Mouse (Mus musculus) stomach, embryonic 15.5 days (tissue): ENCODE measurements around the gene Trex1. TPM values are rescaled to one million over a fixed set of nuclear protein-coding genes. Genes with fewer than 3 reads are reported as not detected.

ENCODE experiments used
- ATAC-seq: fragments of 200-750 bp; cut with Nextera tagmentation; 2 replicates; pipeline ENCODE4 v1.8.0; 2017; ENCODE audit warnings: low read depth, moderate number of reproducible peaks, moderate TSS enrichment; ENCODE audit not compliant: insufficient read depth, low FRiP score
- H3K27ac ChIP-seq: fragments of 300-500 bp; sonication (generic); 2 replicates; pipeline ENCODE4 v1.5.1; 2015; ENCODE audit warnings: mild to moderate bottlenecking, inconsistent platforms
- H3K27me3 ChIP-seq: fragments of 300-500 bp; sonication (generic); replicated peaks from 2 replicates; pipeline ENCODE4 v1.6.1; 2015; ENCODE audit warnings: inconsistent platforms
- H3K36me3 ChIP-seq: fragments of 300-500 bp; sonication (generic); 2 replicates; pipeline ENCODE4 v1.6.1; 2015; ENCODE audit warnings: inconsistent platforms
- H3K4me1 ChIP-seq: fragments of 300-500 bp; sonication (generic); 2 replicates; pipeline ENCODE4 v1.6.1; 2015; ENCODE audit warnings: inconsistent platforms
- H3K4me2 ChIP-seq: fragments of 300-500 bp; sonication (generic); 2 replicates; pipeline ENCODE4 v1.6.1; 2015; ENCODE audit warnings: mild to moderate bottlenecking, inconsistent platforms
- H3K4me3 ChIP-seq: fragments of 300-500 bp; sonication (generic); replicated peaks from 2 replicates; pipeline ENCODE4 v1.5.1; 2015; ENCODE audit warnings: inconsistent platforms
- H3K9ac ChIP-seq: fragments of 300-500 bp; sonication (generic); 2 replicates; pipeline ENCODE4 v1.6.1; 2015; ENCODE audit warnings: inconsistent platforms
- H3K9me3 ChIP-seq: fragments of 300-500 bp; sonication (generic); 2 replicates; pipeline ENCODE4 v1.6.1; 2016; ENCODE audit warnings: inconsistent platforms
- WGBS: fragments of 180-500 bp; shearing (Covaris S2); methylation state at CpG from one replicate; pipeline ENCODE4 v1.1.7; 2015; 5-methylcytosine and 5-hydroxymethylcytosine counted together
- polyA plus RNA-seq: library from polyadenylated mRNA; unstranded; fragments of >200 nt; fragmentation: Nextera tagmentation; extraction: Ambion mirVana; gene quantifications from 2 replicates; pipeline ENCODE4 v1.2.1, GENCODE M21; 2015

Gene Trex1
- polyA plus RNA-seq, 1 experiment from 2014 or later = 14.4 TPM

DNA sequence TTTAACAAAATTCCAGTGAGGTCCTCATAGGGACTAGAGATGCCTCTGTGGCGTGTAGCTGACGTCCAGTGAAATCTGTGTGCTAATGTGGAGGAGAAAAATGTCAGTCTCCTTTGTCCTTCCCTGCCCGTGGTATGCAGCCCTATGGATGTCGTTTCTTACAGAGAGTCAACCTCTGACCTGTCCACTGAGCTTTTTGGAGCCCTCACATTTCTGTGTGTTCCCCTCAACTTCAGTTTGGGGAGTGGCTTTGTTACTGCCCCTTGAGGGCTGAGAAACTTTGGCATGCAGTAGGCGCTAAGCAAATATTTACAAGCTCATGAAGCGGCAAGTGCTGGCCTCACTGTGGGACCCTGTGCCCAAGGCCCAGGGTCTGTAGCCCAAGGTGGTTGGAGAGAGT lies 37.8 kb upstream of the Trex1 start:
- Histone ChIP-seq H3K27me3 (no peaks in the 10 kb centered on the region), H3K9ac (no peak overlapping the region), H3K4me3 (peak overlapping the region; percentile 80), H3K9me3 (no peaks in the 10 kb centered on the region), H3K4me1 (peaks cover 60% of the 10 kb centered on the region), H3K36me3 (0 out of 2 replicates have a peak, but pooled peaks cover 3% of the 10 kb centered on the region), H3K4me2 (peak overlapping the region; percentile 85), H3K27ac (peak overlapping the region; percentile 99)
- ATAC-seq = no peak
- WGBS = 20% methylated on average over 6 of the region's 6 CpGs

DNA sequence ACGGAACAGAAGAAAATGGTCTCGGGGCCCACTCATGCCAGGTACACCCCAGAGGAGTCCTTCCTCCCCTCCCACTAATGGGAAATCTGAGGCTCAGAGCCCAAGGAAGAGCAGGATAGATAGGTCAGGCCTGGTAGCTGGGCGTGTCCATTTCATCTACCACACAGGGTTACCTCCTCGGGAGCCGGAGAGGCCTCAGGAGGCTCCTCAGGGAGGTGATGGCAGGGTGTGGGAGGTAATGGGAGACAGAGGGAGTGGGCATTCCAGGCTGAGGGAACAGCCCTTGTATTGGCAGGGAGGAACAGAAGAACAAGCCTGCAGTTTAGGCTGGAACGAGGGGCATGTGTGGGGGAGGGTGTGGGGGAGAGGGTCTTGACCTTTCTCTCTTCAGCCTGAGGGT lies 37.3 kb upstream of the Trex1 start:
- 0 out of 2 replicates have a peak, but pooled peaks cover 3% of the 10 kb centered on the region for H3K36me3 ChIP-seq
- peak overlapping the region; percentile 85 for H3K4me2 ChIP-seq
- H3K4me1 ChIP-seq = peaks cover 60% of the 10 kb centered on the region
- peak overlapping the region; percentile 80 for H3K4me3 ChIP-seq
- peak overlapping the region; percentile 74; the same call in 1 of the 2 replicates for H3K9ac ChIP-seq
- H3K27me3 ChIP-seq = no peaks in the 10 kb centered on the region
- H3K9me3 ChIP-seq = no peaks in the 10 kb centered on the region
- 27% methylated on average over 6 of the region's 6 CpGs for WGBS
- ATAC-seq = no peak
- peak overlapping the region; percentile 99 for H3K27ac ChIP-seq

DNA sequence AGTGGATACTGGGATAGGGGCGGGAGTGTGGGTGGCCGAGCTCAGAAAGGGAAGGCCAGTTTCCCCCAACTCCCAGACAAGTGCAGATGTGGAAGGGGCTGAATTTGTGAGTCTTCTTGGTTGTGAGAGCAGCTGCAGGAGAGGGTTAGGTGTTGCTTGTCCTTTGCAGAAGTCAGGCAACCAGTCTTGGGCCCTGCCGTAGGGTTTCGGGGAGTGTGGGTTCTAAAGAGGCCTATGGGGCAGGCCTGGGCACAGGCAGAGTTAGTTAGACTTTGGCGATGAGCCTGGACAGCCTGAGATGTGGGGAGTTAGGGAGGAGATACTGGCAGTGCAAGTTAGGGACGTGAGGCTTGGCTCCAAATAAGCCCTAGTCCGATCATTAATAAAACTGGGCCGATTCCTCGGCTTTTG lies 36.7 kb upstream of the Trex1 start:
- WGBS = 18% methylated on average over 9 of the region's 9 CpGs
- Histone ChIP-seq H3K27ac (peak overlapping the region; percentile 99), H3K4me3 (peak overlapping the region; percentile 80), H3K27me3 (no peaks in the 10 kb centered on the region), H3K36me3 (0 out of 2 replicates have a peak, but pooled peaks cover 3% of the 10 kb centered on the region), H3K9me3 (no peaks in the 10 kb centered on the region), H3K4me2 (peak overlapping the region; percentile 85), H3K9ac (peak overlapping the region; percentile 74), H3K4me1 (peaks cover 60% of the 10 kb centered on the region)
- no peak for ATAC-seq

DNA sequence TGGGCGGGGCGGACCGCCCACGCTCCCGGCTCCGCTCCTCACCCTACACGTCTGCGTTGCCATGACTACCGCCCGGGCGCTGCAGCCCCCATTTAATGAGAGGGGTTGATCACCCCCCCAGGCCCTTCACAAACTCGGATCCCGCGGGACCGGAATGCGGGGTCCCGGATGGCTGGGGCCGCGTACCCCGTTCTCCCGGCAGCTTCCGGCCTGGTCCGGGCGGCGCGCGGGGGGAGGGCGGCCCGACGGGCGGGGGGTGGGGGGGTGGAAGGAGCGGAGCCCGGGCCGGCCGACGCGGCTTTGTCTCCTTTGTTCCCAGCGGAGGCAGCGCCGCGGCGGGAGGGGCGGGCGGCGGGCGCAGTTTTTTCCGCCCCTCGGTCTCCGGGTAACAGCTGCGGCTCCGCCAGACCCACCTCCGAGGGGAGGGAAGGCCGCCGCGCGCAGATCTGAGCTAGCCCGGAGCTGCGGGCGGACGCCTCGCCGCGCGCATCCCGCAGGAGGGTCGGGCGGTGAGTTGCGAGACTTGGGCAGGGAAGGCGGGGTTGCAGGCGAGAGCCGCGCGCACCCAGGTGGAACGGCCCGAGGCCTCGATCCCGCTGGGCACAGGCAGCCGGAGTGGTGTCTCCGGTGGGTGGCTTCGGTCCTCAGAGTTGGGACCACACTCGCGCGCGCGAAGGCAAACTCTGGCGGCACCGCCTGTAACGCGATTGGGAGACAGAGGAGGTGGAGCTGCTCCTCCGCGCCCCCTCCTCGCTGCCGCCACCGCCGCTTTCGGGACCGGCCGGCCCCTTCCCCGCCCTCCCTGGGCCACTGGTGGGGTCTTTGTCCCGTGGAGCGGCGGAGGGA lies 35.8 kb upstream of the Trex1 start, which contains the start of gene Plxnb1:
Gene Plxnb1 (plus strand): TSS at position 253 of the 846 bp plus-strand sequence.
- H3K27ac ChIP-seq = peak within 1 kb of the TSS; percentile 99
- H3K9me3 ChIP-seq = no peaks in the 10 kb centered on the region
- peak; percentile 38 for ATAC-seq
- peaks cover 60% of the 10 kb centered on the region for H3K4me1 ChIP-seq
- WGBS = under 1% methylated on average over 97 of the region's 102 CpGs
- no peaks in the 10 kb centered on the region for H3K27me3 ChIP-seq
- H3K36me3 ChIP-seq = 0 out of 2 replicates have a peak, but pooled peaks cover 3% of the 10 kb centered on the region
- H3K9ac ChIP-seq = peak within 1 kb of the TSS; percentile 74
- peak within 1 kb of the TSS; percentile 80 for H3K4me3 ChIP-seq
- H3K4me2 ChIP-seq = peak within 1 kb of the TSS; percentile 85

DNA sequence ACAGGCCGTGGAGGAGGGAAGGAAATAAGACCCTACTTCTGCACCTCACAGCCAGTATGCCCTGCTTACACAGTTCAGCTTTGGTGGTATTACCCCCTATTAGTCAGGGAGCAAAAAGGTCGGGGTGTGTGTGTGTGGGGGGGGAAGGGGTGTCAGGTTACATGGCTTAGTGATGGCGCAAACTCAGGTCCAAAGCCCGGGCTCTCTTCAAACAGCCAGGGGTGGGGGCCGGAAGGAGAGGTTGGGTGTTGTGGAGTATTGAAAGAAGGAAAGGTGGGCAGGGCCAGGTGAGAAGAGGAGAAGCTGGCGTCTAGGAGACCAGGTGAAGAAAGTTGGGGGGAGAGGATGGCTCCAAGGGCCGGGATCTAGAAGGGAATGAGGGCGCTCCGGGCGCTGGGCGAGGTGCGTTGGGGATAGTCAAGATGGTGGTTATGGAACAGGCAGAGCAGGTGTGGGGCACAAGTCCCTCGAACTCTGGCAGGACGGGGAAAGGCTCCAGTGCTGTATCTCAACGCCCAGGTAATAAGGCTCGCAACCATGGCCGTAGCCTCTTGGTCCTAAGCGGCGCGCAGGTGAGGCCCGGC lies 35.1 kb upstream of the Trex1 start:
- Histone ChIP-seq H3K9me3 (no peaks in the 10 kb centered on the region), H3K4me2 (peak overlapping the region; percentile 85), H3K27ac (peak overlapping the region; percentile 99), H3K4me3 (peak overlapping the region; percentile 80), H3K36me3 (no peaks in the 10 kb centered on the region), H3K9ac (peak overlapping the region; percentile 74), H3K27me3 (no peaks in the 10 kb centered on the region), H3K4me1 (peaks cover 54% of the 10 kb centered on the region)
- 2% methylated on average over 21 of the region's 21 CpGs for WGBS
- peak; percentile 54 for ATAC-seq

DNA sequence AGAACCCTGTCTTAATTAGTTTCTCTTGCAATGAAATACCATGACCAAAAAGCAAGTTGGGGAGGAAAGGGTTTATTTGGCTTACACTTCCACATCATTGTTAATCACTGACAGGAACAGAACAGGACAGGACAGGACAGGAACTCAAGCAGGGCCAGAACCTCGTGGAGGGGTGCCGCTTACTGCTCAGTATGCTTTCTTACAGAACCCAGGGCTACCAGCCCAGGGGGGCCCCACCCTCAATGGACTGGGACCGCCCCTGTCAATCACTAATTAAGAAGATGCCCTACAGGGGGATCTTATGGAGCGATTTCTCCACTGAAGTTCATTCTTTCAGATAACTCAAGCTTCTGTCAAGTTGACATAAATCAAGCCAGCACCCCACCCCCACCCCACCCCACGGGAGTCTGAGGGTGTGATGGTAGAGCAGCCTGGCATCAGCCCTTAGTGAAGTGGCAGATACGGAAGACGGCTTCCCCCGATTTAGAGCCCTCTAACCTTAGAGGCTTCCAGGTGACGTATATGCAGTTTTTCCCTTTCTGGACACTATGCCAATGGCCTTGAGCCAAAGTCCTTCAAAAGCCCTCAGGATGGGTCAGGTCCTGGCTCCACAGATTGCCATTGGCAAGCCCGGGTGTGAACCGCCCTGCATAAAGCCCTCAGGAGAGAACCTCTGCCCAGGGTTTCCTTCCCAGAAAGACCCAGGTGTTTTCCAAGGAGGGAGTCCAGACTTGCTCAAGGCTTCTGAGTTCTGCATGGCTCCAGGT lies 34.4 kb upstream of the Trex1 start:
- H3K4me1 ChIP-seq = peaks cover 48% of the 10 kb centered on the region
- no peaks in the 10 kb centered on the region for H3K27me3 ChIP-seq
- WGBS = 19% methylated on average over 11 of the region's 11 CpGs
- peak overlapping the region; percentile 85 for H3K4me2 ChIP-seq
- no peak; the same call in 1 of the 2 replicates for ATAC-seq
- no peak overlapping the region for H3K9ac ChIP-seq
- H3K36me3 ChIP-seq = no peaks in the 10 kb centered on the region
- H3K27ac ChIP-seq = peak overlapping the region; percentile 99
- H3K9me3 ChIP-seq = no peaks in the 10 kb centered on the region
- peak overlapping the region; percentile 80 for H3K4me3 ChIP-seq

DNA sequence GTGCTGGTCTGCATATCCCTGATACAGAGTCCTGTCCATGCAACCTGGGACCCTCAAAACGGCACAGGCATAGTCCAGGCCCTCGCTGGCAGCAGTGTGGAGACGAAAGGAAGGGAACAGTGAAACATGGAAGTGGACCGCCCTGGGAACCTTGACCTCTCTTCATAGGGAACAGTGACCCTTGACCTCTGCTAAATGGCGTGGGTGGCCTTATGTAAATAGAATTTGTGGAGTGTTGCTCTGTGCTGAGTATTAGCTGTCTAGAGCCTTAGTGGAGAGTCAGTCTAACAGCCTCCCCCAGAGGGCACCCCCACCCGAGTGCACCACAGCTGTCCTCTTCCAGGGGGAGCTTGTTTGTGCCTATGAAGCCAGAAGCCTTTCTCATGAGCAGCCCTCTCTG lies 33.3 kb upstream of the Trex1 start:
- no peaks in the 10 kb centered on the region for H3K27me3 ChIP-seq
- no peak overlapping the region for H3K9ac ChIP-seq
- no peak overlapping the region for H3K4me2 ChIP-seq
- WGBS = 48% methylated on average over 6 of the region's 6 CpGs
- H3K27ac ChIP-seq = peak overlapping the region; percentile 59; the same call in 1 of the 2 replicates
- H3K9me3 ChIP-seq = no peaks in the 10 kb centered on the region
- H3K4me1 ChIP-seq = peaks cover 40% of the 10 kb centered on the region
- no peak for ATAC-seq
- H3K4me3 ChIP-seq = no peak overlapping the region
- no peaks in the 10 kb centered on the region for H3K36me3 ChIP-seq

DNA sequence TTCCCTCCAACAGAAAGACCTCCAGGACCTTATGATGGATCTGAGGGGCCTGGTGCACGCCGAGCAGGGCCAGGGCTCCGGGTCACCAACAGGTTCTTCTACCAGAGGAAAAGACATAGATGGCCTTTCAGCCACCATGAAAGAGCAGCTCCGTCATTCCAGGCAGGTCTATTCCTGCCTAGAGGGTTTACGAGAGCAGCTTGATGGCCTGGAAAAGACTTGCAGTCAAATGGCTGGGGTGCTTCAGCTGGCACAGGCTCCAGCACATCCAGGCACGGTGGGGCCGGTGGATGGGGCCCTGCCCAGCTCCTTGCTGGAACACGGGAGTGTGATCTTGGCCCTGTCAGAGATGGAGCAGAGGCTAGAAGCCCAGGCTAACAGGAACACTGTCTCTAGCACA lies 32.3 kb upstream of the Trex1 start:
- no peak for ATAC-seq
- Histone ChIP-seq H3K4me1 (peaks cover 34% of the 10 kb centered on the region), H3K4me3 (no peak overlapping the region), H3K36me3 (no peaks in the 10 kb centered on the region), H3K9me3 (no peaks in the 10 kb centered on the region), H3K4me2 (no peak overlapping the region), H3K27me3 (no peaks in the 10 kb centered on the region), H3K27ac (peak overlapping the region; percentile 65), H3K9ac (no peak overlapping the region)
- WGBS = 82% methylated on average over 8 of the region's 8 CpGs

DNA sequence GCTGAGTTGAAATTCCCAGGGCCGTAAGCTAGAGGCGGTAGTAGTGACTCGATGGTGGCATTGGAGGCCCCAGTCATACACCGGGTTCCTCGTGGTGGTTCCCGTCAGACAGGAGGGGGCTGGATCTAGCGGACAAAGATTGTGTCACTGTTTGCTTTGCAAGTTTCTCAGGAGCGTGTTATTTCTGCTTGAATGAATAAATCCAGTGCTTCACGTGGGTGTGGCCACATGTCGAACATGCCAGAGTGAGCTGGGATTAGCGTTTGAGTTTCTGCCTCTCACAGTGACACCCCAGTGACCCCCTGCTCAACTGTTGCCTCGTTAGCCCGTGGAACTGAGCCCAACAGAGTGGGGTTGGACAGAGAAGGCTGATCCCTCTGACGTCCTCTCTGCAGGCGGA lies 30.9 kb upstream of the Trex1 start:
- ATAC-seq = no peak
- H3K4me3 ChIP-seq = no peak overlapping the region
- no peaks in the 10 kb centered on the region for H3K36me3 ChIP-seq
- H3K27ac ChIP-seq = peak overlapping the region; percentile 65
- 62% methylated on average over 15 of the region's 15 CpGs for WGBS
- no peak overlapping the region for H3K4me2 ChIP-seq
- H3K9me3 ChIP-seq = no peaks in the 10 kb centered on the region
- no peak overlapping the region for H3K9ac ChIP-seq
- no peaks in the 10 kb centered on the region for H3K27me3 ChIP-seq
- H3K4me1 ChIP-seq = peaks cover 24% of the 10 kb centered on the region

DNA sequence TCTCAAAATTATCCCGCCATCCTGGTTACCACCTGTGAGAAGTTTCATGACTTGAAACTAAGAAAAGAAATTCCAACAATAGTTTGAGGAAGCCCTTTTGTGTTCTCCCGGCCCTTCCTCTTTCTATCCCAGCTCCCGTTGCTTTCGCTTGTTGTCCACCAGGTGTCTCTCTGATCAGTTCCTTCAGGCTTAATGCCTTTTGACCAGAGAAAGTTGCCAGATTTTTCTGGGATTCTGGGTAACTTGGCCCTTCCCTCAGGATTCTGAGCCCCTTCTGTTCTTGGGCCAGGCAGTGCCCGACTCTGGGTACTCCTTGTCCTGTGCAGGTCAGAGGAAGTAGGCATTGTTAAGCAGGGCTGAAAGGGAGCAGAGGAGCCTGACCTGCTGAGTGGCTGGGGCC lies 28.5 kb upstream of the Trex1 start:
- 11% methylated on average over 5 of the region's 5 CpGs for WGBS

DNA sequence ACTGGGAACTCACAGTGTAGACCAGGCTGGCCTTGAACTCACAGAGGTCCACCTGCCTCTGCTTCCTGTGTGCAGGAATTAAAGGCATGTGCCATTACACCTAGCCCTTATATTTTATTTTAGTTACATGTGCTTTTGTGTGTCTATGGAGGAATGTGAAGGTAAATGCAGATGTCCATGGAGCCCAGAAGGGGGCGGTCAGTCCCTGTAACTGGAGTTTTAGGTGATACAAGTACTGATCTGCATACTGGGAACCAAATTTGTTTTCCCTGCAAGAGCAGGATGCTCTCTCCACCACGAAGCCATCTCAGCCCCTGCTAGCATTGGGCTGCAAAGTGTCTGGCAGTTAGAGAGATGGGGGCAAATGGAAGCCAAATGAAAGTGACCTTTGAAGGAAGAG lies 25.4 kb upstream of the Trex1 start:
- 13% methylated on average over 2 of the region's 2 CpGs for WGBS
- Histone ChIP-seq H3K27ac (no peak overlapping the region), H3K4me1 (peaks cover 31% of the 10 kb centered on the region), H3K9me3 (no peaks in the 10 kb centered on the region), H3K4me2 (no peak overlapping the region), H3K9ac (no peak overlapping the region), H3K27me3 (no peaks in the 10 kb centered on the region), H3K4me3 (no peak overlapping the region), H3K36me3 (no peaks in the 10 kb centered on the region)
- no peak for ATAC-seq

More for the DNA sequence above, 28.5 kb upstream of the Trex1 start:
- Histone ChIP-seq H3K4me3 (no peak overlapping the region), H3K27ac (no peak overlapping the region), H3K27me3 (no peaks in the 10 kb centered on the region), H3K4me2 (no peak overlapping the region), H3K9ac (no peak overlapping the region), H3K9me3 (no peaks in the 10 kb centered on the region), H3K4me1 (peaks cover 15% of the 10 kb centered on the region), H3K36me3 (no peaks in the 10 kb centered on the region)
- no peak for ATAC-seq
